Mouse (Mus musculus) A20 (cell line): ENCODE measurements around the gene Ush1g.

Experiments used
- DNase-seq: peaks from one replicate; pipeline ENCODE4 v3.0.0-alpha.2; 2011; ENCODE audit warnings: low read depth, low spot score

Gene Ush1g

DNA sequence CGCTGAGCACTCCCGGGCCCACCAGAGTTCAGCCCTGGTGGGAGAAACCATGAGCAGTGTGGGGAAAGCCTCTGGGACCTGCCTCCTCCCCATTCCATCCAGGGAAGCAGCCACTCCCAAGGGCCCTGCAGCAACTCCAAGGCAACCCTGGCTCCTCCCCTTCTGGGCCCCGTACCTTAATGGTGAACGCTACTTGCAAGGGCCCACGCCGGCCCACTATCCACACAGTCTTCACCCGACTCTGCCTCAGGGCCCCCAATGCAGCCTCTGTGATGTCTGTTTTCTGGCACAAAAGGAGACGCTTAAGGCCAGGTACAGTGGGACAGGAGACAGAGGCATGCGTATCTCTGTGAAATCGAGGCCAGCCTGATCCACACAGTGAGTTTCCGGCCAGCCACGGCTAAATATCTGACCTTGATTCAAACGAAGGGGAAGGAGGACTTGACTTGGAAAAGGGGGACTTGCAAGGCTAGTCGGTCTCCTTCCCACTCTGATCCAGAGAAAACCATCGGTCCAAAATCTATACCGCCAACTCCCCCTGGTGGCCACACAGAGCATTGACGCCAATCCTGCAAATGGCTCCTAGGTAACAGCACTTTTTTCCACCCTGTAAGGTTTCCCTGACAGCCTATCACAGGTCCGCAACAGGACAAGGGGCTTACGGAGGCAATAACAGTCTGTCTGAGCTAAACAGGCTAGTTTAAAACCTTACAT is 51.5 kb downstream of the Ush1g start:
- peak; percentile 70 for DNase-seq

DNA sequence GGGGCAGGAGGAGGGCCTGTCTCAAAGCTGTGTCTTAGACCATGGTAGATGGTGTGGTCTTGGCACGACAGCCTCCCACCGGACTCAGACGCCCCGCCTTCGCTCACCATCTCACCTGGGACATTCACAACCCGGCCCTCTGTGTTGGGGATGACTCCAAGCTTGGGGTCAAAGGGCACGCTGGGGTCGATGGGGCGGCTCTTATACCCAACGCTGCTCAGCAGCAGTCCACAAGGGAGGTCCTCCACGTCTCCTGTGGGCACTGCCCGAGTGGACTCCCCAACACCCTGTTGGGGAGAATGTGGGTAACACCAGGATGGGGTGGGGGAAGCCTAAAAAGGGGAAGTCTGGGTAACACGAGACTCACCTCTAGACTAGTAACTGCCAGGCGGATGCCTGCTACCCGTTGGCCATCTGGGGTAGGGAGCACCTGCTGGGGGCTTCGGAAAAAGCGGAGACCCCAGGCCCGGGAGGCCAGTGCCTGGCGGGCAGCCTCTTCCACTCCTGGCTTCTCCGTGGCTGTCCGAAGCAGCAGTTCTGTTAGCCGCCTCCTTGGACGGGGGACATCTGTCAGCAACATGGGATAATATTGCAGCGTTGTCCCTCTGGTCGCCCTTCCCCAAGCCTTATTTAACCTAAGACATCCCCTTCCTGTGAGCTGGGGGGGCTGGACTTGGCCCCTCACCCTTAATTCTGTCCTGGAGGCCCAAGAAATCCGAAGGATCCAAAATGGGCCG is 52.3 kb downstream of the Ush1g start:
- DNase-seq: no peak

DNA sequence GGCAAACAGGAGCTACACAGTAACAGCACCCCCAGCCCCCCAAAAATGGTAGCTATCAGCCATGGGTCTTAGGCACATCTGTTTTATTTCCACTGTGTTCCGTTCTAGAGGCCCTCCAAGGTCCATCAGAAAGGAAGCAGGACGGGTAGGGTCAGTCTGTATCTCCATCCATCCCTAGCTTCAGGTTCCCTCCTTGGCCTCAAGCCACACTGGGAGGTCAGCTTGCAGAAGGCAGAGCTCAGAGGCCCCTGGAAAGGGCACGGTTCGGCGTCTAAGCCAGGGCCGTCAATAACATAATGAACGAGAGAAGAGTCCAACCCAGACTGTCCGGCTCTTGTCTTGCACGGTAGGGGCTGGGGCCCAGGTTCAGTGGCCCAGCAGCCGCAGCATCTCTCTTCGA is 53.9 kb downstream of the Ush1g start:
- no peak for DNase-seq

DNA sequence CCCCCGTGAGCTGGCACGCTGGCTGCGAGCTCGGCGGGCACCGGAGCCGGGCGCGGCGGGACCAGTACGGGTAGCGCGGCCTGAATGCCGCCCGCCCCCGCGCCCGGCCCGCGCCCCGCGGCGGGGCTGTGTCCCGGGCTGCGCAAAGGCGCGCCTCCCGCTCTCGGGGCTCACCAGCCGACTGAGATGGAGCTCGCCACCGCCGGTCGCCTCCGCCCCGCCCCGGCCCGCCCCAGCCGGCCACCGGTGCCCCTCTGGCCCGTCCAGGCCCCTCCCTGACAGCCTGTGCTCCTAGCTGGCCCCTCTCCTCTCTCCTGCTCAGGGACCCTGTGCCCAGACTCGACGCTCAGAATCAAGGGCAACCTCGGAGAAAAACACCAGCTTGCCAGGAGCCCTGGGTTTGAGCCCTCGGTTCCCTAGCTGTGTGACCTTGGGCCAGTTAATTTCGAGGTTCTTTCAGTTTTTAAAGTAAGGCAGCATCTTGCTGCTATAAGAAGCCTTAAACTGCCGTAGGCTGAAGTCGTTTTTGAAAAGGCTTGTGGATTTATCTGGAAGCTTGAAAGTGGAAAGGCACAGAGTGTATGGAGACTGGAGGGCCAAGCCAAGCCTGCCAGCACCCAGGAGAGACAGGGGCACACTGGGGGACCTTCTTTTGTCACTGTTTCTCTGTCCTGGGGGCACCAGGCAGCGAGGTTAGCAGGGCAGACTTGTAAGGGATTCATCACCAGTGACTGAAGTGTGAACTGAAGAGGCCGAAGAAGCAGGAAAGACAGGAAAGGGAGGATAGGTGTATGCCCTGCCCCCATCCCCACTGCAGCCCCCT is 54.6 kb downstream of the Ush1g start, which contains the start of gene Grin2c:
Grin2c (minus strand) TSS at position 183 of the 823 bp plus-strand sequence.
- no peak for DNase-seq

GRCm38 (mm10) chr11:115266400-115266778 is 55.5 kb downstream of the Ush1g start:
- no peak for DNase-seq

GRCm38 (mm10) chr11:115265771-115266399 is 56.0 kb downstream of the Ush1g start:
- no peak for DNase-seq
